Mouse (Mus musculus) lung, postnatal 36 days (tissue): ENCODE measurements around the gene Prkar1a.
A peak's percentile ranks its signal among the peaks of the same experiment; 100 is the strongest.

ENCODE experiments used
- DNase-seq: peaks from one replicate; pipeline ENCODE4 v3.0.0; 2022; ENCODE audit warnings: mixed read lengths

The Prkar1a gene

GRCm38 (mm10) chr11:109673741-109674140 lies 24.5 kb downstream of the Prkar1a start:
- no peak for DNase-seq

GRCm38 (mm10) chr11:109674542-109674941 lies 25.3 kb downstream of the Prkar1a start:
- DNase-seq, result no peak

GRCm38 (mm10) chr11:109675208-109675607 lies 26.0 kb downstream of the Prkar1a start:
- no peak for DNase-seq

- no peak for DNase-seq
Observed at GRCm38 (mm10) chr11:109675771-109676170, 26.6 kb downstream of the Prkar1a start.

- peak; percentile 22 for DNase-seq
Observed at GRCm38 (mm10) chr11:109676621-109677373, 27.6 kb downstream of the Prkar1a start.

GRCm38 (mm10) chr11:109678291-109678690 lies 29.1 kb downstream of the Prkar1a start:
- DNase-seq, result peak; percentile 20

GRCm38 (mm10) chr11:109680934-109681333 lies 31.7 kb downstream of the Prkar1a start:
- DNase-seq, result no peak

GRCm38 (mm10) chr11:109681556-109681955 lies 32.4 kb downstream of the Prkar1a start:
- peak; percentile 40 for DNase-seq

GRCm38 (mm10) chr11:109682221-109682620 lies 33.0 kb downstream of the Prkar1a start:
- no peak for DNase-seq

- no peak for DNase-seq
Observed at GRCm38 (mm10) chr11:109689539-109689938, 40.3 kb downstream of the Prkar1a start.

- no peak for DNase-seq
Observed at GRCm38 (mm10) chr11:109692737-109693136, 43.5 kb downstream of the Prkar1a start.

GRCm38 (mm10) chr11:109696519-109696918 lies 47.3 kb downstream of the Prkar1a start:
- no peak for DNase-seq

GRCm38 (mm10) chr11:109697089-109697643 lies 48.0 kb downstream of the Prkar1a start:
- DNase-seq, result no peak

GRCm38 (mm10) chr11:109698740-109699139 lies 49.5 kb downstream of the Prkar1a start:
- no peak for DNase-seq

GRCm38 (mm10) chr11:109699784-109700183 lies 50.6 kb downstream of the Prkar1a start:
- no peak for DNase-seq

GRCm38 (mm10) chr11:109700761-109701160 lies 51.6 kb downstream of the Prkar1a start:
- DNase-seq, result peak; percentile 37

- no peak for DNase-seq
Observed at GRCm38 (mm10) chr11:109702031-109702815, 53.0 kb downstream of the Prkar1a start.

- DNase-seq, result no peak
Observed at GRCm38 (mm10) chr11:109703845-109704244, 54.6 kb downstream of the Prkar1a start.

GRCm38 (mm10) chr11:109704311-109705205 lies 55.4 kb downstream of the Prkar1a start:
- DNase-seq, result no peak

GRCm38 (mm10) chr11:109705336-109706054 lies 56.3 kb downstream of the Prkar1a start:
- DNase-seq, result no peak

- peak; percentile 66 for DNase-seq
Observed at GRCm38 (mm10) chr11:109706055-109706412, 56.8 kb downstream of the Prkar1a start.

GRCm38 (mm10) chr11:109706586-109706985 lies 57.4 kb downstream of the Prkar1a start:
- no peak for DNase-seq
